Mouse (Mus musculus) left cerebral cortex, adult 2 months (tissue): ENCODE data around the gene Ube2v1. TPM values are rescaled to one million over a fixed set of nuclear protein-coding genes. Genes with fewer than 3 reads are reported as not detected.
A peak's percentile ranks its signal among the peaks of the same experiment; 100 is the strongest.

Experiments
- DNase-seq, 2 experiments: peaks; one replicate each; pipeline ENCODE4 v3.0.0; 2021 to 2022; ENCODE audit warnings: low spot score in 2 of 2, mixed read lengths in 1 of 2; ENCODE audit errors: extremely low spot score in 1 of 2
- H3K27ac ChIP-seq: fragments of 200-600 bp; 2 replicates; pipeline ENCODE4 v1.8.1; 2022
- H3K4me3 ChIP-seq: fragments of 200-600 bp; 2 replicates; pipeline ENCODE4 v1.8.1; 2022
- CTCF ChIP-seq: fragments of 200-600 bp; IDR thresholded peaks from 2 replicates; pipeline ENCODE4 v1.8.1; 2022; ENCODE audit warnings: antibody characterized with exemption, mild to moderate bottlenecking, moderate library complexity
- intact Hi-C: fragments of 180-260 bp; cut with DNase I; formaldehyde crosslinking; loops from one replicate; pipeline ENCODE4 v1.15.1; 2025
- long read RNA-seq, 2 experiments: library from polyadenylated mRNA; stranded (forward); transcript quantifications; one replicate each; pipeline ENCODE4 v2.0.0; 2021; ENCODE audit warnings: borderline mapping rate in 2 of 2
- total RNA-seq, 2 experiments: library from RNA; stranded (reverse); gene quantifications; 2 replicates each; pipeline ENCODE4 v1.2.3; 2021

The Ube2v1 gene
- 100 to 1,000 TPM; 244 to 274 TPM for total RNA-seq
- long read RNA-seq, experiment 1, transcript Ube2v1-202 (4 exons, 2,041 nt): major isoform, 514 of 562 reads
- long read RNA-seq, experiment 1, transcript Ube2v1-207 (5 exons, 924 nt): minor isoform, 9 of 562 reads
- long read RNA-seq, experiment 1, transcript Ube2v1-201 (3 exons, 1,586 nt): minor isoform, 8 of 562 reads
- long read RNA-seq, experiment 1, partial matches to known transcripts: 0 of 562 reads
- long read RNA-seq, experiment 1, other reads (novel, unspliced or antisense): 28 of 562 reads
- long read RNA-seq, experiment 2, transcript Ube2v1-207 (5 exons, 924 nt): minor isoform, 10 of 343 reads
- long read RNA-seq, experiment 2, transcript Ube2v1-201 (3 exons, 1,586 nt): minor isoform, 8 of 343 reads
- long read RNA-seq, experiment 2, transcript Ube2v1-202 (4 exons, 2,041 nt): major isoform, 300 of 343 reads
- long read RNA-seq, experiment 2, partial matches to known transcripts: 8 of 343 reads
- long read RNA-seq, experiment 2, other reads (novel, unspliced or antisense): 15 of 343 reads

- intact Hi-C loops: no loop called here
Observed at GRCm38 (mm10) chr2:167631591-167632448, at the start of gene Ube2v1. TSS of gene Ube2v1 (minus strand) at chr2:167632095.

GRCm38 (mm10) chr2:167680657-167681056 lies 48.8 kb upstream of the Ube2v1 start:
- Histone ChIP-seq H3K4me3 (no peak overlapping the region), H3K27ac (no peak overlapping the region)
- peak; percentile 60 for TF ChIP-seq CTCF
- intact Hi-C loops: loop anchor here (2.0 to 10.0 kb wide), 2 partner anchors 148 to 524 kb away; partner anchors contain the start of gene Adnp
- DNase-seq: peak in 1 of 2 experiments; percentile 31

More at GRCm38 (mm10) chr2:167631591-167632448, at the start of gene Ube2v1:
- Histone ChIP-seq H3K27ac (peak within 1 kb of the TSS; percentile 95), H3K4me3 (peak within 1 kb of the TSS; percentile 95)
- DNase-seq: peak; percentile 97 to 98
- TF ChIP-seq CTCF: peak; percentile 40

- Histone ChIP-seq H3K27ac (no peak overlapping the region), H3K4me3 (no peak overlapping the region)
- intact Hi-C loops: loop anchor here (2.0 to 10.0 kb wide), 2 partner anchors 147 to 525 kb away; partner anchors contain the start of gene Adnp
- DNase-seq: peak; percentile 79 to 80
- peak; percentile 87 for TF ChIP-seq CTCF
Observed at GRCm38 (mm10) chr2:167679902-167680430, 48.1 kb upstream of the Ube2v1 start.

GRCm38 (mm10) chr2:167678600-167678999 lies 46.7 kb upstream of the Ube2v1 start:
- TF ChIP-seq CTCF: peak; percentile 46
- no peak overlapping the region for H3K4me3 ChIP-seq
- DNase-seq: no peak
- intact Hi-C loops: no loop called here
- H3K27ac ChIP-seq: no peak overlapping the region

GRCm38 (mm10) chr2:167675120-167675909 lies 43.4 kb upstream of the Ube2v1 start:
- peak; percentile 57 for TF ChIP-seq CTCF
- no peak overlapping the region for H3K27ac ChIP-seq
- no peak overlapping the region for H3K4me3 ChIP-seq
- intact Hi-C loops: loop anchor here (1.0 kb wide), 1 partner anchor 34 kb away; no protein-coding TSS in a partner anchor
- no peak for DNase-seq

- Histone ChIP-seq H3K27ac (no peak overlapping the region), H3K4me3 (no peak overlapping the region)
- intact Hi-C loops: no loop called here
- DNase-seq: no peak
- TF ChIP-seq CTCF: no peak
Observed at GRCm38 (mm10) chr2:167672212-167672685, 40.4 kb upstream of the Ube2v1 start.

GRCm38 (mm10) chr2:167671101-167671633 lies 39.3 kb upstream of the Ube2v1 start:
- H3K27ac ChIP-seq: no peak overlapping the region
- intact Hi-C loops: no loop called here
- H3K4me3 ChIP-seq: no peak overlapping the region
- DNase-seq: no peak
- no peak for TF ChIP-seq CTCF

- Histone ChIP-seq H3K4me3 (no peak overlapping the region), H3K27ac (no peak overlapping the region)
- intact Hi-C loops: no loop called here
- no peak for DNase-seq
- no peak for TF ChIP-seq CTCF
Observed at GRCm38 (mm10) chr2:167669398-167669797, 37.5 kb upstream of the Ube2v1 start.

- Histone ChIP-seq H3K27ac (no peak overlapping the region), H3K4me3 (no peak overlapping the region)
- TF ChIP-seq CTCF: no peak
- DNase-seq: no peak
- intact Hi-C loops: no loop called here
Observed at GRCm38 (mm10) chr2:167668426-167668825, 36.5 kb upstream of the Ube2v1 start.

GRCm38 (mm10) chr2:167665972-167666713 lies 34.2 kb upstream of the Ube2v1 start:
- no peak for DNase-seq
- no peak for TF ChIP-seq CTCF
- H3K27ac ChIP-seq: no peak overlapping the region
- no peak overlapping the region for H3K4me3 ChIP-seq
- intact Hi-C loops: no loop called here
